Mouse (Mus musculus): ENCODE results near the gene Oasl2. TPM values are rescaled to one million over a fixed set of nuclear protein-coding genes. Genes with fewer than 3 reads are reported as not detected.

The Oasl2 gene
- polyA plus RNA-seq, 1 experiment from 2014 or later, result 5.2 TPM

- no peak for ATAC-seq (ENCODE audit: insufficient number of reproducible peaks, insufficient read depth, low FRiP score, low read depth)
- H3K4me3 ChIP-seq (ENCODE audit: low read depth, low read length), result no peak overlapping the region
- H3K27me3 ChIP-seq (ENCODE audit: control insufficient read depth, insufficient read depth, low read length), result no peaks in the 10 kb centered on the region
- H3K36me3 ChIP-seq (ENCODE audit: control insufficient read depth, insufficient read depth, low read length), result no peaks in the 10 kb centered on the region
- peaks cover 4% of the 10 kb centered on the region for H3K9me3 ChIP-seq (ENCODE audit: control insufficient read depth, low read depth, low read length)
- no peak overlapping the region for H3K27ac ChIP-seq (ENCODE audit: low read length)
- no peak overlapping the region for H3K4me2 ChIP-seq (replicated peaks; ENCODE audit: low read depth, low read length)
- WGBS, result 74% methylated on average over 19 of the region's 19 CpGs
- peaks cover 3% of the 10 kb centered on the region; the same call in 1 of the 2 replicates for H3K4me1 ChIP-seq (ENCODE audit: control insufficient read depth, insufficient read depth, low read length)
- H3K9ac ChIP-seq (replicated peaks; ENCODE audit: low read depth, low read length), result no peak overlapping the region
Observed at GRCm38 (mm10) chr5:114921551-114922365, 25.0 kb downstream of the Oasl2 start.

- no peak for ATAC-seq (ENCODE audit: insufficient number of reproducible peaks, insufficient read depth, low FRiP score, low read depth)
- H3K9me3 ChIP-seq (ENCODE audit: control insufficient read depth, low read depth, low read length), result peaks cover 4% of the 10 kb centered on the region
- H3K4me3 ChIP-seq (ENCODE audit: low read depth, low read length), result no peak overlapping the region
- H3K4me2 ChIP-seq (replicated peaks; ENCODE audit: low read depth, low read length), result no peak overlapping the region
- H3K4me1 ChIP-seq (ENCODE audit: control insufficient read depth, insufficient read depth, low read length), result peaks cover 3% of the 10 kb centered on the region; the same call in 1 of the 2 replicates
- no peaks in the 10 kb centered on the region for H3K27me3 ChIP-seq (ENCODE audit: control insufficient read depth, insufficient read depth, low read length)
- no peaks in the 10 kb centered on the region for H3K36me3 ChIP-seq (ENCODE audit: control insufficient read depth, insufficient read depth, low read length)
- no peak overlapping the region for H3K27ac ChIP-seq (ENCODE audit: low read length)
- 58% methylated on average over 10 of the region's 10 CpGs for WGBS
- H3K9ac ChIP-seq (replicated peaks; ENCODE audit: low read depth, low read length), result no peak overlapping the region
Observed at GRCm38 (mm10) chr5:114922366-114922731, 25.6 kb downstream of the Oasl2 start.

GRCm38 (mm10) chr5:114922998-114923473, 26.3 kb downstream of the Oasl2 start, which contains the start of gene Oasl1:
TSS of gene Oasl1 (plus strand) at chr5:114923240.
- Histone ChIP-seq H3K4me1 (ENCODE audit: control insufficient read depth, insufficient read depth, low read length) (peaks cover 3% of the 10 kb centered on the region; the same call in 1 of the 2 replicates), H3K9ac (replicated peaks; ENCODE audit: low read depth, low read length) (peak within 1 kb of the TSS; percentile 21; the same call in 1 of the 2 replicates), H3K4me3 (ENCODE audit: low read depth, low read length) (peak within 1 kb of the TSS; percentile 31), H3K4me2 (replicated peaks; ENCODE audit: low read depth, low read length) (peak within 1 kb of the TSS; percentile 54), H3K27me3 (ENCODE audit: control insufficient read depth, insufficient read depth, low read length) (no peaks in the 10 kb centered on the region), H3K36me3 (ENCODE audit: control insufficient read depth, insufficient read depth, low read length) (no peaks in the 10 kb centered on the region), H3K9me3 (ENCODE audit: control insufficient read depth, low read depth, low read length) (peaks cover 4% of the 10 kb centered on the region), H3K27ac (ENCODE audit: low read length) (no peak within 1 kb of the TSS)
- 0 out of 2 replicates have a peak, but pooled peaks have one; percentile 30 for ATAC-seq (ENCODE audit: insufficient number of reproducible peaks, insufficient read depth, low FRiP score, low read depth)
- 23% methylated on average over 15 of the region's 15 CpGs for WGBS

- ATAC-seq (ENCODE audit: insufficient number of reproducible peaks, insufficient read depth, low FRiP score, low read depth), result no peak
- Histone ChIP-seq H3K9me3 (ENCODE audit: control insufficient read depth, low read depth, low read length) (peaks cover 4% of the 10 kb centered on the region), H3K4me3 (ENCODE audit: low read depth, low read length) (no peak overlapping the region), H3K27ac (ENCODE audit: low read length) (no peak overlapping the region), H3K36me3 (ENCODE audit: control insufficient read depth, insufficient read depth, low read length) (no peaks in the 10 kb centered on the region), H3K4me1 (ENCODE audit: control insufficient read depth, insufficient read depth, low read length) (peaks cover 3% of the 10 kb centered on the region; the same call in 1 of the 2 replicates), H3K4me2 (replicated peaks; ENCODE audit: low read depth, low read length) (no peak overlapping the region), H3K27me3 (ENCODE audit: control insufficient read depth, insufficient read depth, low read length) (no peaks in the 10 kb centered on the region), H3K9ac (replicated peaks; ENCODE audit: low read depth, low read length) (no peak overlapping the region)
- 96% methylated on average over 1 of the region's 1 CpGs for WGBS
Observed at GRCm38 (mm10) chr5:114926153-114926684, 29.5 kb downstream of the Oasl2 start.

GRCm38 (mm10) chr5:114926753-114927152, 30.0 kb downstream of the Oasl2 start:
- no peak for ATAC-seq (ENCODE audit: insufficient number of reproducible peaks, insufficient read depth, low FRiP score, low read depth)
- no peaks in the 10 kb centered on the region for H3K36me3 ChIP-seq (ENCODE audit: control insufficient read depth, insufficient read depth, low read length)
- peaks cover 4% of the 10 kb centered on the region for H3K9me3 ChIP-seq (ENCODE audit: control insufficient read depth, low read depth, low read length)
- no peaks in the 10 kb centered on the region for H3K27me3 ChIP-seq (ENCODE audit: control insufficient read depth, insufficient read depth, low read length)
- 82% methylated on average over 9 of the region's 9 CpGs for WGBS
- peaks cover 3% of the 10 kb centered on the region; the same call in 1 of the 2 replicates for H3K4me1 ChIP-seq (ENCODE audit: control insufficient read depth, insufficient read depth, low read length)
- H3K9ac ChIP-seq (replicated peaks; ENCODE audit: low read depth, low read length), result no peak overlapping the region
- H3K27ac ChIP-seq (ENCODE audit: low read length), result no peak overlapping the region
- H3K4me3 ChIP-seq (ENCODE audit: low read depth, low read length), result no peak overlapping the region
- H3K4me2 ChIP-seq (replicated peaks; ENCODE audit: low read depth, low read length), result no peak overlapping the region

GRCm38 (mm10) chr5:114931626-114932025, 34.9 kb downstream of the Oasl2 start:
- Histone ChIP-seq H3K27ac (ENCODE audit: low read length) (no peak overlapping the region), H3K27me3 (ENCODE audit: control insufficient read depth, insufficient read depth, low read length) (no peaks in the 10 kb centered on the region), H3K4me3 (ENCODE audit: low read depth, low read length) (no peak overlapping the region), H3K9me3 (ENCODE audit: control insufficient read depth, low read depth, low read length) (no peaks in the 10 kb centered on the region), H3K9ac (replicated peaks; ENCODE audit: low read depth, low read length) (no peak overlapping the region), H3K4me1 (ENCODE audit: control insufficient read depth, insufficient read depth, low read length) (no peaks in the 10 kb centered on the region), H3K4me2 (replicated peaks; ENCODE audit: low read depth, low read length) (no peak overlapping the region), H3K36me3 (ENCODE audit: control insufficient read depth, insufficient read depth, low read length) (no peaks in the 10 kb centered on the region)
- no peak for ATAC-seq (ENCODE audit: insufficient number of reproducible peaks, insufficient read depth, low FRiP score, low read depth)
- WGBS, result 49% methylated on average over 5 of the region's 5 CpGs

GRCm38 (mm10) chr5:114933206-114933605, 36.5 kb downstream of the Oasl2 start:
- Histone ChIP-seq H3K4me2 (replicated peaks; ENCODE audit: low read depth, low read length) (no peak overlapping the region), H3K27me3 (ENCODE audit: control insufficient read depth, insufficient read depth, low read length) (no peaks in the 10 kb centered on the region), H3K36me3 (ENCODE audit: control insufficient read depth, insufficient read depth, low read length) (no peaks in the 10 kb centered on the region), H3K9me3 (ENCODE audit: control insufficient read depth, low read depth, low read length) (no peaks in the 10 kb centered on the region), H3K4me3 (ENCODE audit: low read depth, low read length) (no peak overlapping the region), H3K27ac (ENCODE audit: low read length) (no peak overlapping the region), H3K9ac (replicated peaks; ENCODE audit: low read depth, low read length) (no peak overlapping the region), H3K4me1 (ENCODE audit: control insufficient read depth, insufficient read depth, low read length) (no peaks in the 10 kb centered on the region)
- no peak for ATAC-seq (ENCODE audit: insufficient number of reproducible peaks, insufficient read depth, low FRiP score, low read depth)
- 84% methylated on average over 8 of the region's 8 CpGs for WGBS

- Histone ChIP-seq H3K27me3 (ENCODE audit: control insufficient read depth, insufficient read depth, low read length) (no peaks in the 10 kb centered on the region), H3K36me3 (ENCODE audit: control insufficient read depth, insufficient read depth, low read length) (no peaks in the 10 kb centered on the region), H3K4me3 (ENCODE audit: low read depth, low read length) (no peak overlapping the region), H3K27ac (ENCODE audit: low read length) (no peak overlapping the region), H3K9me3 (ENCODE audit: control insufficient read depth, low read depth, low read length) (no peaks in the 10 kb centered on the region; the same call in 1 of the 2 replicates), H3K4me1 (ENCODE audit: control insufficient read depth, insufficient read depth, low read length) (no peaks in the 10 kb centered on the region), H3K4me2 (replicated peaks; ENCODE audit: low read depth, low read length) (no peak overlapping the region), H3K9ac (replicated peaks; ENCODE audit: low read depth, low read length) (no peak overlapping the region)
- WGBS, result 15% methylated on average over 3 of the region's 3 CpGs
- no peak for ATAC-seq (ENCODE audit: insufficient number of reproducible peaks, insufficient read depth, low FRiP score, low read depth)
Observed at GRCm38 (mm10) chr5:114935838-114936237, 39.1 kb downstream of the Oasl2 start.

All from stomach, embryonic 14.5 days (tissue).